Mouse (Mus musculus) ES-E14 (cell line): Measurements from ENCODE around the gene Phf10. TPM values are rescaled to one million over a fixed set of nuclear protein-coding genes. Genes with fewer than 3 reads are reported as not detected.
A peak's percentile ranks its signal among the peaks of the same experiment; 100 is the strongest.
"Not testable (repeated sequence)": the region's sequence is repeated elsewhere in the genome, so short reads cannot be mapped to it uniquely, and the experiment has no call there.

ENCODE experiments used
- DNase-seq: peaks from one replicate; pipeline ENCODE4 v3.0.0-alpha.2; 2013; ENCODE audit warnings: low read depth, low spot score
- H3K27ac ChIP-seq: 2 replicates; pipeline ENCODE4 v1.5.1; 2012; ENCODE audit warnings: low read depth, mild to moderate bottlenecking, low read length, moderate library complexity, mixed read lengths; ENCODE audit not compliant: poor library complexity, insufficient read depth, severe bottlenecking
- H3K36me3 ChIP-seq: 2 replicates; pipeline ENCODE4 v1.6.1; 2012; ENCODE audit warnings: mild to moderate bottlenecking, low read length, moderate library complexity, mixed read lengths; ENCODE audit not compliant: control insufficient read depth, poor library complexity, insufficient read depth, severe bottlenecking
- H3K4me1 ChIP-seq, 2 experiments: fragments of 150-350 bp in 1 of 2; sonication (generic) in 1 of 2; 2 replicates each; pipeline ENCODE4 v1.6.1; 2012; ENCODE audit warnings: low read length in 2 of 2, mild to moderate bottlenecking in 1 of 2, mixed read lengths in 1 of 2; ENCODE audit not compliant: control insufficient read depth in 2 of 2, insufficient read depth in 2 of 2, poor library complexity in 1 of 2
- H3K4me3 ChIP-seq, 2 experiments: fragments of 150-350 bp in 1 of 2; sonication (generic) in 1 of 2; 2 replicates each; pipeline ENCODE4 v1.5.1; 2012; ENCODE audit warnings: low read length in 2 of 2, low read depth in 1 of 2, mild to moderate bottlenecking in 1 of 2, mixed read lengths in 1 of 2; ENCODE audit not compliant: insufficient read depth in 1 of 2, poor library complexity in 1 of 2, severe bottlenecking in 1 of 2
- H3K9ac ChIP-seq: 2 replicates; pipeline ENCODE4 v1.6.1; 2012; ENCODE audit warnings: low read depth, mild to moderate bottlenecking, low read length, mixed read lengths; ENCODE audit not compliant: poor library complexity, insufficient read depth, severe bottlenecking
- H3K9me3 ChIP-seq: fragments of 150-350 bp; sonication (generic); 2 replicates; pipeline ENCODE4 v1.6.1; 2012; ENCODE audit warnings: low read depth, mild to moderate bottlenecking, low read length; ENCODE audit not compliant: control insufficient read depth, insufficient read depth
- in situ Hi-C, 2 experiments: fragments of 600-800 bp; cut with MboI; formaldehyde crosslinking; loops; one replicate each; pipeline ENCODE4 v1.15.1; 2025; ENCODE audit warnings: low sequenced_read_pairs in 2 of 2, inconsistent platforms in 1 of 2; ENCODE audit not compliant: unreplicated experiment in 2 of 2
- total RNA-seq: library from RNA; depleted of rRNA; stranded (reverse); fragments of 300-350 nt; gene quantifications from 2 replicates; pipeline ENCODE4 v1.2.3, GENCODE M21; 2012; rRNA removed

The Phf10 gene
- 56.4 and 65.6 TPM in 2 replicates for total RNA-seq

- H3K9me3 ChIP-seq, DNase-seq, in situ Hi-C loops, H3K4me1 ChIP-seq, H3K36me3 ChIP-seq: not testable (repeated sequence)
- H3K9ac ChIP-seq, result peak within 1 kb of the TSS; percentile 90
- peak within 1 kb of the TSS; percentile 94 to 95 for H3K4me3 ChIP-seq
- peak within 1 kb of the TSS; percentile 75; the same call in 1 of the 2 replicates for H3K27ac ChIP-seq
These were observed at the start of gene Phf10 for GRCm38 (mm10) chr17:14960951-14961556. Gene Phf10, minus strand, starts transcription at chr17:14961273.

- H3K9me3 ChIP-seq, DNase-seq, H3K4me1 ChIP-seq, H3K27ac ChIP-seq, H3K9ac ChIP-seq, H3K4me3 ChIP-seq, H3K36me3 ChIP-seq, in situ Hi-C loops: not testable (repeated sequence)
These were observed 48.8 kb upstream of the Phf10 start, which contains the start of gene Gm3435 for GRCm38 (mm10) chr17:15009706-15010413. Gene Gm3435, plus strand, starts transcription at chr17:15010176.

GRCm38 (mm10) chr17:15009088-15009487, 48.0 kb upstream of the Phf10 start:
- H3K9me3 ChIP-seq, H3K4me1 ChIP-seq, in situ Hi-C loops: not testable (repeated sequence)

GRCm38 (mm10) chr17:15000047-15000446, 39.0 kb upstream of the Phf10 start:
- H3K36me3 ChIP-seq, in situ Hi-C loops: not testable (repeated sequence)

More at GRCm38 (mm10) chr17:15009088-15009487, 48.0 kb upstream of the Phf10 start:
- not testable (repeated sequence) for H3K4me3 ChIP-seq, DNase-seq, H3K27ac ChIP-seq, H3K36me3 ChIP-seq, H3K9ac ChIP-seq

GRCm38 (mm10) chr17:14994140-14994539, 33.1 kb upstream of the Phf10 start:
- H3K4me3 ChIP-seq, H3K4me1 ChIP-seq, H3K27ac ChIP-seq, H3K36me3 ChIP-seq, in situ Hi-C loops, H3K9me3 ChIP-seq, DNase-seq, H3K9ac ChIP-seq: not testable (repeated sequence)

More at GRCm38 (mm10) chr17:15000047-15000446, 39.0 kb upstream of the Phf10 start:
- H3K4me3 ChIP-seq, H3K9me3 ChIP-seq, H3K9ac ChIP-seq, DNase-seq, H3K4me1 ChIP-seq, H3K27ac ChIP-seq: not testable (repeated sequence)

GRCm38 (mm10) chr17:14993139-14993832, 32.2 kb upstream of the Phf10 start:
- H3K4me1 ChIP-seq, H3K9me3 ChIP-seq, H3K36me3 ChIP-seq, H3K4me3 ChIP-seq, in situ Hi-C loops, DNase-seq, H3K9ac ChIP-seq, H3K27ac ChIP-seq: not testable (repeated sequence)

- not testable (repeated sequence) for H3K9ac ChIP-seq, H3K9me3 ChIP-seq
These were observed 31.6 kb upstream of the Phf10 start for GRCm38 (mm10) chr17:14992522-14993138.

More at GRCm38 (mm10) chr17:14992522-14993138, 31.6 kb upstream of the Phf10 start:
- H3K36me3 ChIP-seq, DNase-seq, in situ Hi-C loops, H3K4me1 ChIP-seq, H3K4me3 ChIP-seq, H3K27ac ChIP-seq: not testable (repeated sequence)
